Mouse (Mus musculus): ENCODE data around the gene Mmp24.
"Not testable (repeated sequence)": the region's sequence is repeated elsewhere in the genome, so short reads cannot be mapped to it uniquely, and the experiment has no call there.

Gene Mmp24

GRCm38 (mm10) chr2:155809620-155810019, 34.5 kb downstream of the Mmp24 start:
- no peak for DNase-seq (ENCODE audit: extremely low read depth, insufficient read length, low spot score)

- DNase-seq (ENCODE audit: extremely low read depth, insufficient read length, low spot score) = peak; percentile 53
Measured at GRCm38 (mm10) chr2:155811821-155812396, 36.8 kb downstream of the Mmp24 start.

GRCm38 (mm10) chr2:155812637-155813036, 37.5 kb downstream of the Mmp24 start:
- no peak for DNase-seq (ENCODE audit: extremely low read depth, insufficient read length, low spot score)

GRCm38 (mm10) chr2:155814829-155815228, 39.7 kb downstream of the Mmp24 start:
- no peak for DNase-seq (ENCODE audit: extremely low read depth, insufficient read length, low spot score)

- no peak for DNase-seq (ENCODE audit: extremely low read depth, insufficient read length, low spot score)
Measured at GRCm38 (mm10) chr2:155816179-155816578, 41.0 kb downstream of the Mmp24 start.

- peak; percentile 80 for DNase-seq (ENCODE audit: extremely low read depth, insufficient read length, low spot score)
Measured at GRCm38 (mm10) chr2:155817301-155818245, 42.4 kb downstream of the Mmp24 start.

GRCm38 (mm10) chr2:155818596-155819391, 43.7 kb downstream of the Mmp24 start:
- DNase-seq (ENCODE audit: extremely low read depth, insufficient read length, low spot score) = peak; percentile 99

- DNase-seq (ENCODE audit: extremely low read depth, insufficient read length, low spot score) = no peak
Measured at GRCm38 (mm10) chr2:155819392-155819448, 44.1 kb downstream of the Mmp24 start, which contains the start of gene BC029722. Gene BC029722, minus strand, starts transcription at chr2:155819426.

- DNase-seq (ENCODE audit: extremely low read depth, insufficient read length, low spot score) = peak; percentile 51
Measured at GRCm38 (mm10) chr2:155819449-155820251, 44.5 kb downstream of the Mmp24 start.

GRCm38 (mm10) chr2:155820779-155821178, 45.6 kb downstream of the Mmp24 start:
- no peak for DNase-seq (ENCODE audit: extremely low read depth, insufficient read length, low spot score)

- DNase-seq (ENCODE audit: extremely low read depth, insufficient read length, low spot score) = no peak
Measured at GRCm38 (mm10) chr2:155823722-155824121, 48.6 kb downstream of the Mmp24 start.

GRCm38 (mm10) chr2:155825904-155826629, 50.9 kb downstream of the Mmp24 start:
- no peak for DNase-seq (ENCODE audit: extremely low read depth, insufficient read length, low spot score)

GRCm38 (mm10) chr2:155826630-155827424, 51.7 kb downstream of the Mmp24 start, which contains the start of gene Eif6:
Gene Eif6, minus strand, starts transcription at chr2:155826925.
- DNase-seq (ENCODE audit: extremely low read depth, insufficient read length, low spot score) = peak; percentile 91

- no peak for DNase-seq (ENCODE audit: extremely low read depth, insufficient read length, low spot score)
Measured at GRCm38 (mm10) chr2:155830841-155831240, 55.7 kb downstream of the Mmp24 start.

- no peak for DNase-seq (ENCODE audit: extremely low read depth, insufficient read length, low spot score)
Measured at GRCm38 (mm10) chr2:155831302-155831701, 56.2 kb downstream of the Mmp24 start.

GRCm38 (mm10) chr2:155832087-155832486, 56.9 kb downstream of the Mmp24 start:
- DNase-seq (ENCODE audit: extremely low read depth, insufficient read length, low spot score) = not testable (repeated sequence)

GRCm38 (mm10) chr2:155834732-155835131, 59.6 kb downstream of the Mmp24 start, which contains the start of gene Fam83c:
Gene Fam83c, minus strand, starts transcription at chr2:155834854.
- no peak for DNase-seq (ENCODE audit: extremely low read depth, insufficient read length, low spot score)

GRCm38 (mm10) chr2:155837961-155838360, 62.8 kb downstream of the Mmp24 start:
- no peak for DNase-seq (ENCODE audit: extremely low read depth, insufficient read length, low spot score)

GRCm38 (mm10) chr2:155838961-155839360, 63.8 kb downstream of the Mmp24 start:
- DNase-seq (ENCODE audit: extremely low read depth, insufficient read length, low spot score) = no peak

Data from 3134 (cell line).